Mouse (Mus musculus) left cerebral cortex, postnatal 25 days (tissue): ENCODE data around the gene Cdc20b. TPM values are rescaled to one million over a fixed set of nuclear protein-coding genes. Genes with fewer than 3 reads are reported as not detected.

Source experiments
- DNase-seq, 2 experiments: peaks; one replicate each; pipeline ENCODE4 v3.0.0; 2022; ENCODE audit warnings: low spot score in 2 of 2, mixed read lengths in 1 of 2
- intact Hi-C: fragments of 180-260 bp; cut with DNase I; formaldehyde crosslinking; loops from one replicate; pipeline ENCODE4 v1.15.1; 2025
- total RNA-seq, 2 experiments: library from RNA; stranded (reverse); gene quantifications; 2 replicates each; pipeline ENCODE4 v1.2.3; 2021

Cdc20b gene
- total RNA-seq, 2 experiments from 2014 or later = not detected

GRCm38 (mm10) chr13:113022467-113022866, 12.4 kb upstream of the Cdc20b start:
- DNase-seq = no peak
- intact Hi-C loops = no loop called here

GRCm38 (mm10) chr13:113023274-113024143, 11.4 kb upstream of the Cdc20b start:
- DNase-seq = no peak
- intact Hi-C loops = no loop called here

- peak in 1 of 2 experiments; percentile 52 for DNase-seq
- intact Hi-C loops = loop anchor here (5.0 kb wide), 1 partner anchor 84 kb away; no protein-coding TSS in a partner anchor
These were observed 3.6 kb upstream of the Cdc20b start for GRCm38 (mm10) chr13:113031351-113031750.

- peak; percentile 38 to 57 for DNase-seq
- intact Hi-C loops = loop anchor here (5.0 kb wide), 1 partner anchor 85 kb away; no protein-coding TSS in a partner anchor
These were observed 2.9 kb upstream of the Cdc20b start for GRCm38 (mm10) chr13:113031792-113032571.

- intact Hi-C loops = loop anchor here (5.0 kb wide), 1 partner anchor 86 kb away; no protein-coding TSS in a partner anchor
- no peak for DNase-seq
These were observed 2.1 kb upstream of the Cdc20b start for GRCm38 (mm10) chr13:113032831-113033230.

- intact Hi-C loops = loop anchor here (2.0 to 5.0 kb wide), 2 partner anchors 46 to 87 kb away; no protein-coding TSS in a partner anchor
These were observed 532 bp upstream of the Cdc20b start for GRCm38 (mm10) chr13:113034271-113034886.

GRCm38 (mm10) chr13:113035852-113036251, 941 bp downstream of the Cdc20b start:
- DNase-seq = peak; percentile 81 to 91
- intact Hi-C loops = loop anchor here (2.0 to 5.0 kb wide), 3 partner anchors 47 to 364 kb away; partner anchors contain the start of genes Dhx29 and Mtrex

More at GRCm38 (mm10) chr13:113034271-113034886, 532 bp upstream of the Cdc20b start:
- DNase-seq = no peak

- no peak for DNase-seq
- intact Hi-C loops = loop anchor here (1.0 to 10.0 kb wide), 2 partner anchors 221 to 570 kb away; partner anchors contain the start of gene Snx18
These were observed 10.0 kb downstream of the Cdc20b start for GRCm38 (mm10) chr13:113044876-113045275.

GRCm38 (mm10) chr13:113045458-113046110, 10.7 kb downstream of the Cdc20b start:
- intact Hi-C loops = loop anchor here (1.0 to 10.0 kb wide), 2 partner anchors 221 to 569 kb away; partner anchors contain the start of gene Snx18
- DNase-seq = no peak

GRCm38 (mm10) chr13:113046211-113046883, 11.4 kb downstream of the Cdc20b start, which contains the start of gene Gpx8:
Gene Gpx8 (minus strand): TSS chr13:113046410.
- intact Hi-C loops = loop anchor here (10.0 kb wide), 1 partner anchor 568 kb away; the partner anchor contains the start of gene Snx18

GRCm38 (mm10) chr13:113047018-113047417, 12.1 kb downstream of the Cdc20b start:
- intact Hi-C loops = loop anchor here (10.0 kb wide), 1 partner anchor 568 kb away; the partner anchor contains the start of gene Snx18
- DNase-seq = no peak

More at GRCm38 (mm10) chr13:113046211-113046883, 11.4 kb downstream of the Cdc20b start, which contains the start of gene Gpx8:
- peak; percentile 52 to 72 for DNase-seq

GRCm38 (mm10) chr13:113047647-113048046, 12.7 kb downstream of the Cdc20b start:
- DNase-seq = no peak
- intact Hi-C loops = loop anchor here (10.0 kb wide), 1 partner anchor 567 kb away; the partner anchor contains the start of gene Snx18

- DNase-seq = no peak
- intact Hi-C loops = loop anchor here (2.0 kb wide), 1 partner anchor 85 kb away; no protein-coding TSS in a partner anchor
These were observed 19.3 kb downstream of the Cdc20b start for GRCm38 (mm10) chr13:113054230-113054629.

GRCm38 (mm10) chr13:113055826-113056225, 20.9 kb downstream of the Cdc20b start:
- intact Hi-C loops = loop anchor here (2.0 kb wide), 1 partner anchor 83 kb away; no protein-coding TSS in a partner anchor
- no peak for DNase-seq

- DNase-seq = no peak
- intact Hi-C loops = no loop called here
These were observed 26.8 kb downstream of the Cdc20b start for GRCm38 (mm10) chr13:113061746-113062145.

- no peak for DNase-seq
- intact Hi-C loops = no loop called here
These were observed 29.6 kb downstream of the Cdc20b start for GRCm38 (mm10) chr13:113064542-113064941.

- intact Hi-C loops = no loop called here
- DNase-seq = no peak
These were observed 44.1 kb downstream of the Cdc20b start for GRCm38 (mm10) chr13:113079021-113079420.

GRCm38 (mm10) chr13:113082101-113082500, 47.2 kb downstream of the Cdc20b start:
- DNase-seq = no peak
- intact Hi-C loops = no loop called here
